Mouse (Mus musculus): Measurements from ENCODE around the gene Olfr965. TPM values are rescaled to one million over a fixed set of nuclear protein-coding genes. Genes with fewer than 3 reads are reported as not detected.
"Not testable (repeated sequence)": the region's sequence is repeated elsewhere in the genome, so short reads cannot be mapped to it uniquely, and the experiment has no call there.

Olfr965 gene
- not detected in 2 replicates for polyA plus RNA-seq (2016; fragmentation: Nextera tagmentation; extraction: Ambion mirVana)

- DNase-seq (ENCODE audit: extremely low spot score, low spot score) = no peak
- Histone ChIP-seq H3K4me1 (no peaks in the 10 kb centered on the region), H3K27me3 (ENCODE audit: poor library complexity, severe bottlenecking) (no peaks in the 10 kb centered on the region), H3K4me3 (no peak within 1 kb of the TSS), H3K27ac (no peak within 1 kb of the TSS), H3K36me3 (replicated peaks) (no peaks in the 10 kb centered on the region), H3K9me3 (no peaks in the 10 kb centered on the region)
These were observed at the start of gene Olfr965 for GRCm38 (mm10) chr9:39711053-39711452. TSS of gene Olfr965 (plus strand) at chr9:39711353.

- DNase-seq (ENCODE audit: extremely low spot score, low spot score) = no peak
- no peak within 1 kb of the TSS for H3K4me3 ChIP-seq
- H3K27me3 ChIP-seq (ENCODE audit: poor library complexity, severe bottlenecking) = no peaks in the 10 kb centered on the region
- no peaks in the 10 kb centered on the region for H3K36me3 ChIP-seq (replicated peaks)
- 85% methylated on average over 1 of the region's 1 CpGs for WGBS
- H3K9me3 ChIP-seq = peaks cover under 1% of the 10 kb centered on the region; the same call in 1 of the 2 replicates
- H3K27ac ChIP-seq = no peak within 1 kb of the TSS
- no peaks in the 10 kb centered on the region for H3K4me1 ChIP-seq
These were observed 44.2 kb upstream of the Olfr965 start, which contains the start of gene Olfr963 for GRCm38 (mm10) chr9:39666905-39667304. TSS of gene Olfr963 (plus strand) at chr9:39667205.

- H3K36me3 ChIP-seq (replicated peaks) = no peaks in the 10 kb centered on the region
- H3K27ac ChIP-seq = no peak overlapping the region
- H3K4me1 ChIP-seq = no peaks in the 10 kb centered on the region
- no peaks in the 10 kb centered on the region for H3K27me3 ChIP-seq (ENCODE audit: poor library complexity, severe bottlenecking)
- no peak overlapping the region for H3K4me3 ChIP-seq
- WGBS = 89% methylated on average over 2 of the region's 2 CpGs
- no peak for DNase-seq (ENCODE audit: extremely low spot score, low spot score)
- no peaks in the 10 kb centered on the region for H3K9me3 ChIP-seq
These were observed 41.4 kb upstream of the Olfr965 start for GRCm38 (mm10) chr9:39669723-39670122.

GRCm38 (mm10) chr9:39674820-39675219 is 36.3 kb upstream of the Olfr965 start:
- no peak for DNase-seq (ENCODE audit: extremely low spot score, low spot score)
- Histone ChIP-seq H3K27me3 (ENCODE audit: poor library complexity, severe bottlenecking) (no peaks in the 10 kb centered on the region), H3K9me3 (no peaks in the 10 kb centered on the region), H3K4me1 (no peaks in the 10 kb centered on the region), H3K36me3 (replicated peaks) (no peaks in the 10 kb centered on the region), H3K27ac (no peak overlapping the region), H3K4me3 (no peak overlapping the region)
- WGBS = 82% methylated on average over 2 of the region's 2 CpGs

GRCm38 (mm10) chr9:39678557-39678956 is 32.6 kb upstream of the Olfr965 start:
- no peaks in the 10 kb centered on the region for H3K27me3 ChIP-seq (ENCODE audit: poor library complexity, severe bottlenecking)
- no peak for DNase-seq (ENCODE audit: extremely low spot score, low spot score)
- WGBS = 92% methylated on average over 2 of the region's 2 CpGs
- no peaks in the 10 kb centered on the region for H3K36me3 ChIP-seq (replicated peaks)
- no peak overlapping the region for H3K4me3 ChIP-seq
- no peak overlapping the region for H3K27ac ChIP-seq
- no peaks in the 10 kb centered on the region for H3K9me3 ChIP-seq
- H3K4me1 ChIP-seq = no peaks in the 10 kb centered on the region

- Histone ChIP-seq H3K9me3 (no peaks in the 10 kb centered on the region), H3K4me3 (no peak overlapping the region), H3K27ac (no peak overlapping the region), H3K36me3 (replicated peaks) (no peaks in the 10 kb centered on the region), H3K27me3 (ENCODE audit: poor library complexity, severe bottlenecking) (no peaks in the 10 kb centered on the region), H3K4me1 (no peaks in the 10 kb centered on the region)
- whole genome bisulfite sequencing = 82% methylated on average over 2 of the region's 2 CpGs
- DNase-seq (ENCODE audit: extremely low spot score, low spot score) = no peak
These were observed 31.9 kb upstream of the Olfr965 start for GRCm38 (mm10) chr9:39679280-39679679.

GRCm38 (mm10) chr9:39701123-39701522 is 10.0 kb upstream of the Olfr965 start:
- H3K36me3 ChIP-seq (replicated peaks); H3K4me3 ChIP-seq; H3K9me3 ChIP-seq; H3K27me3 ChIP-seq (ENCODE audit: poor library complexity, severe bottlenecking); H3K27ac ChIP-seq; DNase-seq (ENCODE audit: extremely low spot score, low spot score); H3K4me1 ChIP-seq: not testable (repeated sequence)
- 90% methylated on average over 8 of the region's 8 CpGs for WGBS

- Histone ChIP-seq H3K27ac (no peak within 1 kb of the TSS), H3K4me1 (no peaks in the 10 kb centered on the region), H3K36me3 (replicated peaks) (no peaks in the 10 kb centered on the region), H3K4me3 (no peak within 1 kb of the TSS), H3K27me3 (ENCODE audit: poor library complexity, severe bottlenecking) (no peaks in the 10 kb centered on the region), H3K9me3 (no peaks in the 10 kb centered on the region)
- DNase-seq (ENCODE audit: extremely low spot score, low spot score) = no peak
These were observed 4.1 kb upstream of the Olfr965 start, which contains the start of gene Olfr149 for GRCm38 (mm10) chr9:39707017-39707416. TSS of gene Olfr149 (minus strand) at chr9:39707117.

- 80% methylated on average over 3 of the region's 3 CpGs for WGBS
- Histone ChIP-seq H3K9me3 (no peaks in the 10 kb centered on the region), H3K4me1 (no peaks in the 10 kb centered on the region), H3K27ac (no peak overlapping the region), H3K36me3 (replicated peaks) (no peaks in the 10 kb centered on the region), H3K4me3 (no peak overlapping the region), H3K27me3 (ENCODE audit: poor library complexity, severe bottlenecking) (no peaks in the 10 kb centered on the region)
- no peak for DNase-seq (ENCODE audit: extremely low spot score, low spot score)
These were observed 2.2 kb upstream of the Olfr965 start for GRCm38 (mm10) chr9:39708958-39709357.

GRCm38 (mm10) chr9:39730678-39731077 is 19.5 kb downstream of the Olfr965 start, which contains the start of gene Olfr150:
TSS of gene Olfr150 (plus strand) at chr9:39730978.
- no peak within 1 kb of the TSS for H3K4me3 ChIP-seq
- no peaks in the 10 kb centered on the region for H3K4me1 ChIP-seq
- H3K9me3 ChIP-seq = no peaks in the 10 kb centered on the region
- H3K27me3 ChIP-seq (ENCODE audit: poor library complexity, severe bottlenecking) = no peaks in the 10 kb centered on the region
- no peak within 1 kb of the TSS for H3K27ac ChIP-seq
- H3K36me3 ChIP-seq (replicated peaks) = no peaks in the 10 kb centered on the region
- DNase-seq (ENCODE audit: extremely low spot score, low spot score) = no peak

GRCm38 (mm10) chr9:39740741-39741140 is 29.6 kb downstream of the Olfr965 start:
- WGBS = 94% methylated on average over 1 of the region's 1 CpGs
- Histone ChIP-seq H3K27me3 (ENCODE audit: poor library complexity, severe bottlenecking) (no peaks in the 10 kb centered on the region), H3K9me3 (no peaks in the 10 kb centered on the region), H3K27ac (no peak overlapping the region), H3K4me1 (no peaks in the 10 kb centered on the region), H3K36me3 (replicated peaks) (no peaks in the 10 kb centered on the region), H3K4me3 (no peak overlapping the region)
- no peak for DNase-seq (ENCODE audit: extremely low spot score, low spot score)

- DNase-seq (ENCODE audit: extremely low spot score, low spot score) = no peak
- no peak within 1 kb of the TSS for H3K4me3 ChIP-seq
- no peaks in the 10 kb centered on the region for H3K27me3 ChIP-seq (ENCODE audit: poor library complexity, severe bottlenecking)
- H3K4me1 ChIP-seq = no peaks in the 10 kb centered on the region
- no peak within 1 kb of the TSS for H3K27ac ChIP-seq
- H3K9me3 ChIP-seq = no peaks in the 10 kb centered on the region
- no peaks in the 10 kb centered on the region for H3K36me3 ChIP-seq (replicated peaks)
These were observed 34.8 kb downstream of the Olfr965 start, which contains the start of gene Olfr967 for GRCm38 (mm10) chr9:39745949-39746348. TSS of gene Olfr967 (plus strand) at chr9:39746249.

GRCm38 (mm10) chr9:39746428-39746827 is 35.3 kb downstream of the Olfr965 start:
- DNase-seq (ENCODE audit: extremely low spot score, low spot score) = no peak
- no peaks in the 10 kb centered on the region for H3K9me3 ChIP-seq
- H3K4me3 ChIP-seq = no peak overlapping the region
- H3K27ac ChIP-seq = no peak overlapping the region
- H3K27me3 ChIP-seq (ENCODE audit: poor library complexity, severe bottlenecking) = no peaks in the 10 kb centered on the region
- no peaks in the 10 kb centered on the region for H3K4me1 ChIP-seq
- 88% methylated on average over 1 of the region's 1 CpGs for WGBS
- no peaks in the 10 kb centered on the region for H3K36me3 ChIP-seq (replicated peaks)

Measured in forebrain, embryonic 10.5 days (tissue).